Mouse (Mus musculus) 3T3-L1 (cell line): ENCODE results near the gene Hoxc6.
A peak's percentile ranks its signal among the peaks of the same experiment; 100 is the strongest.

Experiments
- DNase-seq: peaks from one replicate; pipeline ENCODE4 v3.0.0-alpha.2; 2015; ENCODE audit warnings: low read depth, low spot score

Gene Hoxc6

DNA sequence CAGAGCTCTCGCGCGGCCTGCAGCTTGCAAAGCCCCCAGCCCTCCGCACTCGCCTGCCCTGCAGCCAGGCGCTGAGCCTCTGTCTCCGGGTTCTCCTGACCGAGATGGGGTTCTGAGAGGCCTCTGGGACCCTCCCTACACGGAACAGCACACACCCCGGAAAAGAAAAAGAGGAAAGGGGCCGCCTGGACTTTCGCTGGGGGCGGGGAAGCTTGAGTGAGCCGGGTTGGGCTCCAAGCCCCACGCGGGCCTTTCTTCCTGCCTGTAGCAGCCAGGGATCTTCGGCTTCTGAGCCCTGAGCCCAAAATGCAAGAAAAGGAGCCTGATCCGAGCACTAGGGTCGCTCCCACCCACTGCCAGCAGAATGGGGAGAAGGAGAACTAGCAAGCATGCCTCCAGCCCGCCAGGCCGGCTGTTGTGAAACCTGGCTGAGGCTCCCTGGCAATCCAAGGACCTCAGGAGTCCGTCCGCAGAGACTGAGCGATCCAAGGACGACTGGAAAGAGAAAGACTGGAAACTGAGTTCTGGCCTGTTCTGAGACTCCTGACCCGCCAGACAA, 13.9 kb downstream of the Hoxc6 start:
- no peak for DNase-seq

- DNase-seq: peak; percentile 71
These were observed 15.4 kb downstream of the Hoxc6 start for GRCm38 (mm10) chr15:103013238-103013984.

DNA sequence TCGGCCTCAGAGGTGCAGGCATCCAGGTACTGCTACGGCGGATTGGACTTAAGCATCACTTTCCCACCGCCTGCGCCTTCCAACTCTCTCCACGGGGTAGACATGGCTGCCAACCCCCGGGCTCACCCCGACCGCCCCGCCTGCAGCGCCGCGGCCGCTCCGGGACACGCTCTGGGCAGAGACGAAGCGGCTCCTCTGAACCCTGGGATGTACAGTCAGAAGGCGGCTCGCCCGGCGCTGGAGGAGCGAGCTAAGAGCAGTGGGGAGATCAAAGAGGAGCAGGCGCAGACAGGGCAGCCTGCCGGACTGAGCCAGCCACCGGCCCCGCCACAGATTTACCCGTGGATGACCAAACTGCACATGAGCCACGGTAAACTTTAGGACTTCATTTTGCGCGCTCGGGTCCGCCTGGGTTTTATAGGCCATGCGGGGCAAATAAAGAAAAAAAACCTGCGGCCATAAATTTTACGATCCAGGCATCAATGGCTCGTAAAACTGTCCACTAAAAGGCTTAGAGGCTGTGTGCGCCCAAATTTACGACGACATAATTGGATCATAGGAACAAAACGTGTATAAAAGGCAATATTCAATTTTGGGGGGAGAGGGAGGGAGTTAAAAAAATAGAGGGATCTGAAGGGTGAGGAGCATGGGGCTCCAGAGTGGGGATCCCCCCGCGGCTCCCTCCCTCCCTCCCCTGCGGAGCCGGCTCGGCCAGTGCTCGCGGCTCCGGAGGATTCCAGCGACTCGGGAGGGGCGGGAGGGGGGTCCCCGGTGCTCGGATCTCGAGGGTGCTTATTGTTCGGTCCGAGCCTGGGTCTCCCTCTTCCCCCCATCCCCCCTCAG, 16.3 kb downstream of the Hoxc6 start:
- DNase-seq: no peak

- DNase-seq: no peak
These were observed 16.9 kb downstream of the Hoxc6 start for GRCm38 (mm10) chr15:103015009-103015399.

- DNase-seq: no peak
These were observed 17.5 kb downstream of the Hoxc6 start for GRCm38 (mm10) chr15:103015406-103016166.

DNA sequence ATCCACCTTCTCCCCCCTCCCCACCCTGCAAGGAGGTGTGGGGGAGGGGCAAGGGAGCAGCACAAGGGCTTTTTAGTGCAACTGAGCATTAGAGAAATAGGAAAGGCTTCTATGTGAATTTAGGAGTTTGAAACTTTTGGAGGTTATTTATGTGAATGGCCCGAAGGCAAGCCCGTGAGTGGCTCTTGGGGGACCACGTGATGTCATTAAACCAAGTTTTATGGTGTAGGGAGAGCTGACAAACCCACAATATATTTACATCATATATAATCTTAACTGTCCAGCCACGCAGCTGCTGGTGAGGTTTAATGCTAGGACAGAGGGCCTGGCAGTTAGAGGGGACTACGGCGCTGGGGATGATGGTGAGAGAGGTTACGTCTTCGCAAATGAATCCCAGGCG, 20.6 kb downstream of the Hoxc6 start, which contains the start of gene Hoxc4:
TSS of gene Hoxc4 (plus strand) at position 299 of the 400 bp plus-strand sequence.
- no peak for DNase-seq

- DNase-seq: no peak
These were observed 22.9 kb downstream of the Hoxc6 start for GRCm38 (mm10) chr15:103020899-103021418.

- no peak for DNase-seq
These were observed 23.5 kb downstream of the Hoxc6 start for GRCm38 (mm10) chr15:103021544-103021943.

DNA sequence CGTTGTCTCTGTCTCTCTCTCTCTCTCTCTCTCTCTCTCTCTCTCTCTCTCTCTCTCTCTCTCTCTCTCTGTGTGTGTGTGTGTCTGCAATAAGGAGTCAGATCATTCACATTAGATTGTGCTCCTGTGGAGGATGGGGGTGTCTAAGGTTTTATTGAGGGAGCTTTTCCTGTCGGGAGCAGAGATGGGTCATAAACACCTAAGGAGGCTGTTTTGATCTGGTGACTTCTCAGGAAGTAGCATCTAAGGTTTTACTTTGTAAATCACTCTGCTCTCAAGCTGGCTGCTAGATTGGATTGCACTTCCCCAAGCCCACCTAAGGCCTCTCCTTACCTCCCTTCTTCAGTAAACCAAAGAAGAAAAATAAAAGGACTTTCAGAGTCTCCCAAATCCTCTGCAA, 26.1 kb downstream of the Hoxc6 start:
- DNase-seq: no peak

GRCm38 (mm10) chr15:103027266-103028235, 29.5 kb downstream of the Hoxc6 start:
- no peak for DNase-seq

- DNase-seq: no peak
These were observed 31.0 kb downstream of the Hoxc6 start for GRCm38 (mm10) chr15:103028916-103029512.

GRCm38 (mm10) chr15:103030142-103030541, 32.1 kb downstream of the Hoxc6 start:
- no peak for DNase-seq

DNA sequence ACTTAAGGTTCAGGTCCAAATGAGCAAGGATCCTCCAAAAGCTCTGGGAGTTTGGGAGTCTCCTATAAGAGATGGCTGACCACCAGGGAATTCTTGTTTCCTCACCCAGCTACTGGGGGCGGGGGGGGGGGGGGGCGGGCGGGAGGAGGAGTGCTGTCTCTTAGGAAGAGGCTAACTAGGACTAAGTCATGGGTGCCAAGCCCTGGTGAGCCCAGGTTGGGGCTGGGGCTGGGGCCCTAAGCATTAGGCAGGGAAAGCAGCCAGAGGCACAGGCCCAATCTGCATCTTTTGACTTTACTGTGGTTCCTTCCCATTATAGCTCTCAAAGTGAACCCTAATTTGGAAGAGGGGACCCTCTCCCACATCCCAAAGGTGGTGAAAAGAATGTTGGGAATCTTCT, 34.1 kb downstream of the Hoxc6 start:
- DNase-seq: no peak

DNA sequence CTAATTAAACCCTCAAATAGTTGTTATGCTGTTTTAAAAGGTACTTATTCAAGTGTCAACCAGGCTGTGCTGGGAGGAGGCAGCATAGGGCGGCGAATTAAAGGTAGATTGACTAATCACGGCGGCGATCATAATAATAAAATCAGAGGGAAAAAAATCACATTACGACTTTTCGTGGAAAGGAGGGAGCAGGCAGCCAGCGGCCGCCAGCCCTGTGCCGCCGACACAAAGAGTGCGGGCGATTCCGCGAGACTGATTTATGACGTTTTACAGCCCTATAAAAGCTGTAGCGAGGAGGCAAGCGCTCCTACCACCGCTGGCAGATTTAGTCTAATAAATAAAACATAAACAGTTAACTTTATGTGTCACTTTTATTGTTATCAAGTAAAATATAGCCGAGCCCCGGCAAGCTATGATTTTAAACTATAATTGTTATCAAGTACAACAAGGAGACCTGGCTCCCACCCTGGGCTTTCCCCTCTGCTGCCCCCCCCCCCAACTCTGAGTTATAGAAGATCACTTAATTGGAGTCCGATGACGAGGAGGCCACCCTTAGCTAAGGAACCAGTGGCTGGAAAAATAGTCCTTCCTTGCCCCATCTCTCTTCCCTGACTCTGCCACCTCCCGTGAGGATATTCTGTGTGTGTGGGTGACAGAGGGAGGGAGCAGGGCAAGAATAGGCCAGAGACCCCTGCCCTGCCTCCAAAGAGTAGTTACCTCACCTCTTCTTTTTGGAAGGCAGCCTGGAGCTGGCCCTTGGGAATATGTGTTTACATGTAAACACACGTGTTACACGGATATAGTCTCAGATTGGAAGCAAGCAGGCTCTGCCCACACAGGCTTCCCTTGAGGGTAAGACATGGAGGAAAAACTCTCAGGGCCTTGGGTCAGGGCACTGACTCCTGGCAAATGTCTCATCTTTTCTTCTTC, 34.9 kb downstream of the Hoxc6 start:
- DNase-seq: no peak

DNA sequence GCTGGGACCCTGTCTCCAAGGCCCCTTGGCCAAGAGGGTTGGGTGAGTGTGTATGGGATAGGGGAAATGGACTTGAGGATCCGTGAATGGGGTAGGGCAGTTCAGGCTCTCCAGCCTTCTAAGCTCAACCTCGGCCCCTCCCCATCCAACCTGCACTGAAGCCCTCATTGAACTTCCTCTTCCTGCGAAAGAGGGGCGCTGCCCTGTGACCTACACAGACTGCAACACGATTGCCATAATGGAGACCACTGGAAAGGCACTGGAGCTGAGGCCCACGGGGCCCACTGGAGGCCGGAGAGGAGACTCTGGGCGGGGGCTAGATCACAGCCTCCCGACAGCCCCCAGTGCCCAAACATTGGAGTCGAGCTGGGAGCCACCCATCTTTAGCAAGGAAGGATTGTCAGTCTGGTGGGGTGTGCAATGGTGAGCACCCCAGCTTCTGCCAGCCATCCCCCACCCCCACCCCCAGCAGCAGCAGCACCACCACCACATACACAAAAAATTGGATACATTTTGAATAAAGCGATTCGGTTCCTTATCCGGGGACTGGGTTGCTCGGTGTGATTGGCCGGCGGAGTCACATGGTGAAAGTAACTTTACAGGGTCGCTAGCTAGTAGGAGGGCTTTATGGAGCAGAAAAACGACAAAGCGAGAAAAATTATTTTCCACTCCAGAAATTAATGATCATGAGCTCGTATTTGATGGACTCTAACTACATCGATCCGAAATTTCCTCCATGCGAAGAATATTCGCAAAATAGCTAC, 36.2 kb downstream of the Hoxc6 start:
- DNase-seq: no peak

DNA sequence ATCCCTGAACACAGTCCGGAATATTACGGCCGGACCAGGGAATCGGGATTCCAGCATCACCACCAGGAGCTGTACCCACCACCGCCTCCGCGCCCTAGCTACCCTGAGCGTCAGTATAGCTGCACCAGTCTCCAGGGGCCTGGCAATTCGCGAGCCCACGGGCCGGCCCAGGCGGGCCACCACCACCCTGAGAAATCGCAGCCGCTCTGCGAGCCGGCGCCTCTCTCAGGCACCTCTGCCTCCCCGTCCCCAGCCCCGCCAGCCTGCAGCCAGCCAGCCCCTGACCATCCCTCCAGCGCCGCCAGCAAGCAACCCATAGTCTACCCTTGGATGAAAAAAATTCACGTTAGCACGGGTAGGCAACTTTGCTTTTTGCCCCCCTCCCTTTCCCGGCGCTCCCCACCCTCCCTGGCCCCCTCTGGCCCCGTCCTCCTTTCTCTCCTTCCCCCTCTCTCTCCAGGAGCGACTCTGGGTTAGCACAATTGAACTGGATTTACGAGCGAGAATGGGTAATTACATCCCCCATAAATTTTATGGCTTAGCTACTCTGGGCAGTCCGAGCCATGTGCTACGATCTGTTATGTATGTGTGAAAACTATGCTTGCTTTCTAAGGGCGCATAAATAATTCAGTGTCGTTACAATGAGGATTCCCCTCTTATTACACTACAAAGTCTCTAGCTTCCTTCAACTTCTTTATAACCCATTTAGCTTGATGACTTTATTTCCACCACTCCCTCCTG, 36.9 kb downstream of the Hoxc6 start:
- no peak for DNase-seq

DNA sequence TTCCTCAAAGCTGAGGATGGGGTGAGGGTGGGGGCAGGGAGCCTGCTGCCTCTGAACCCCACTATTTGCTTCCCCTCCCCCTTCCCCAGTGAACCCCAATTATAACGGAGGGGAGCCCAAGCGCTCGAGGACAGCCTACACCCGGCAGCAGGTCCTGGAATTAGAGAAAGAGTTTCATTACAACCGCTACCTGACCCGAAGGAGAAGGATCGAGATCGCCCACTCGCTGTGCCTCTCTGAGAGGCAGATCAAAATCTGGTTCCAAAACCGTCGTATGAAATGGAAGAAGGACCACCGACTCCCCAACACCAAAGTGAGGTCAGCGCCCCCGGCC, 37.5 kb downstream of the Hoxc6 start:
- no peak for DNase-seq

DNA sequence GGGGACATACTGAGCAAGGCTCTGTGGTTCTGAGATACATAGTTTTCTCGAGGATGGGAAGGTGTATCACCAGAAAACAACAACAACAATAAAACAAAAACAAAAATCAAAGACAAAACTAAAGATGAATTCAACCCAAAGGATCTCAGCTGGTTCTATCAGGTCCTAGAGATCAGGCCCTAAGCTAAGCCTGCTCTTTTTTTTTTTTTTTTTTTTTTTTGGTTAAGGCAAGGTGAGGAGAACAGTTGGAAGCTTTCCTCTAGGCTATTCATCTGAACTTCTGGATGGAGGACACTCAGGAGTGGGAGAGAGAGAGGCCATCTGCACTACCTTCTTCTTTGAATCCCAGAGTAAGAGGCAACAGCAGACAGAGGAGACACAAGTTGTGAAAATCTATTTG, 39.5 kb downstream of the Hoxc6 start:
- DNase-seq: no peak
